Comparison of ENCODE assay signal across 8 mouse cellular contexts in the genomic region with DNA sequence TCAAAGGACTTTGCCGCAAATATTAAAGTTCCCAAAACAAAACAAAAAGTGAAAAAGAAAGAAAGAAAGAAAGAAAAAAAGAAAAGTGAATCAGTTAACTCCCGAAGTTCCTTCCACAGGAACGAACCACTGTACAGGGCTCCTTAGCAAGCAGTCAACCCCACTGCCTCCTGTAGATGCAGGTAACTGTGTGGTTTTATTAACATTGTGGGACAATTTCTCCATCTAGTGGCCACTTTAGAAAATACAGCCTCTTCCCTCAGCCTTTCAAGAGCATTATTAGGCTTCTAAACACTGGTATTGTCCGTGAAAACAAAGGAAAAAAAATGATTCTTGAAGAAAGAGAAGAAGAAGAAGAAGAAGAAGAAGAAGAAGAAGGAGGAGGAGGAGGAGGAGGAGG.
DNase-seq lines count a peak whose midpoint lies in the region; ATAC-seq and TF ChIP-seq lines count a peak whose summit lies in the region.

No protein-coding gene starts in this region.

- no peak overlapping the region for H3K27ac ChIP-seq in kidney, adult 2 months (ENCODE audit: insufficient read depth, low read depth, low read length)
- no peak overlapping the region for H3K27ac ChIP-seq in CH12.LX (ENCODE audit: insufficient read depth, low read depth)
- no peak overlapping the region for H3K27ac ChIP-seq in forebrain, embryonic 16.5 days (ENCODE audit: low read length)
- H3K27ac ChIP-seq in midbrain, embryonic 13.5 days, result no peak overlapping the region

- no peaks in the 10 kb centered on the region for H3K27me3 ChIP-seq in kidney, adult 2 months (replicated peaks; ENCODE audit: control insufficient read depth, insufficient read depth, low read length)
- H3K27me3 ChIP-seq in CH12.LX (replicated peaks), result peaks cover 35% of the 10 kb centered on the region
- H3K27me3 ChIP-seq in forebrain, embryonic 16.5 days (replicated peaks; ENCODE audit: control insufficient read depth, insufficient read depth, low read length), result no peaks in the 10 kb centered on the region
- H3K27me3 ChIP-seq in midbrain, embryonic 13.5 days, result no peaks in the 10 kb centered on the region

- no peaks in the 10 kb centered on the region for H3K36me3 ChIP-seq in kidney, adult 2 months (ENCODE audit: control insufficient read depth, insufficient read depth, low read length)
- no peaks in the 10 kb centered on the region for H3K36me3 ChIP-seq in CH12.LX (replicated peaks in 1 of 2; ENCODE audit: control insufficient read depth in 1 of 2, insufficient read depth in 1 of 2, low read length in 1 of 2)
- no peaks in the 10 kb centered on the region for H3K36me3 ChIP-seq in forebrain, embryonic 16.5 days (ENCODE audit: control insufficient read depth, insufficient read depth)
- no peaks in the 10 kb centered on the region for H3K36me3 ChIP-seq in midbrain, embryonic 13.5 days

- H3K4me1 ChIP-seq in kidney, adult 2 months (ENCODE audit: control insufficient read depth, insufficient read depth, low read length), result no peaks in the 10 kb centered on the region
- no peaks in the 10 kb centered on the region for H3K4me1 ChIP-seq in CH12.LX (ENCODE audit: control insufficient read depth in 1 of 2, insufficient read depth in 2 of 2)
- H3K4me1 ChIP-seq in forebrain, embryonic 16.5 days (replicated peaks; ENCODE audit: control insufficient read depth, insufficient read depth, low read length), result no peaks in the 10 kb centered on the region
- H3K4me1 ChIP-seq in midbrain, embryonic 13.5 days (replicated peaks), result no peaks in the 10 kb centered on the region

- no peak overlapping the region for H3K4me2 ChIP-seq in CH12.LX (ENCODE audit: insufficient read depth, low read depth, poor library complexity, severe bottlenecking)
- H3K4me2 ChIP-seq in forebrain, embryonic 16.5 days (ENCODE audit: low read length), result no peak overlapping the region
- no peak overlapping the region for H3K4me2 ChIP-seq in midbrain, embryonic 13.5 days (replicated peaks)

- H3K9me3 ChIP-seq in CH12.LX (replicated peaks; ENCODE audit: low read length), result no peaks in the 10 kb centered on the region
- H3K9me3 ChIP-seq in forebrain, embryonic 16.5 days (ENCODE audit: control insufficient read depth, low read length), result no peaks in the 10 kb centered on the region
- H3K9me3 ChIP-seq in midbrain, embryonic 13.5 days, result no peaks in the 10 kb centered on the region

- peak; percentile 90 for TF ChIP-seq RAD21 in CH12.LX (IDR thresholded peaks at IDR 0.05; ENCODE audit: low read depth, low read length)

- peak; percentile 37 for TF ChIP-seq CTCF in kidney, adult 2 months (conservative IDR thresholded peaks at IDR 0.05; ENCODE audit: insufficient read depth, insufficient read length, low read depth, low read length)
- TF ChIP-seq CTCF in CH12.LX (conservative IDR thresholded peaks at IDR 0.05 in 1 of 2, IDR thresholded peaks at IDR 0.05 in 1 of 2; ENCODE audit: low read depth in 2 of 2, low read length in 2 of 2), result peak; percentile 57 to 78

- H3K9ac ChIP-seq in CH12.LX (ENCODE audit: insufficient read depth, low read depth), result no peak overlapping the region
- H3K9ac ChIP-seq in forebrain, embryonic 16.5 days (replicated peaks; ENCODE audit: low read depth, low read length), result no peak overlapping the region
- H3K9ac ChIP-seq in midbrain, embryonic 13.5 days (replicated peaks), result no peak overlapping the region

- TF ChIP-seq POLR2A in kidney, adult 2 months (IDR thresholded peaks at IDR 0.05; ENCODE audit: low read depth, low read length), result no peak
- TF ChIP-seq POLR2A in CH12.LX (IDR thresholded peaks at IDR 0.05; ENCODE audit: low read depth, low read length), result no peak

- in situ Hi-C loops in CH12.LX (cut with MboI; ENCODE audit: low pct_ligation_motif_present, low pct_unique_long_range_greater_than_20kb, low sequenced_read_pairs), result loop anchor here (25.0 kb wide), 1 partner anchor 1770 kb away; no protein-coding TSS in a partner anchor

- no peaks in the 10 kb centered on the region for H3K79me2 ChIP-seq in CH12.LX (replicated peaks; ENCODE audit: control insufficient read depth, extremely low read depth, insufficient read depth, poor library complexity, severe bottlenecking)

- WGBS in kidney, adult 2 months, result 27% methylated on average over 4 of the region's 4 CpGs
- 34% methylated on average over 4 of the region's 4 CpGs for WGBS in forebrain, embryonic 16.5 days
- 45% methylated on average over 4 of the region's 4 CpGs for WGBS in midbrain, embryonic 13.5 days

- ATAC-seq in forebrain, embryonic 16.5 days, result peak; percentile 77
- peak; percentile 72 for ATAC-seq in midbrain, embryonic 13.5 days

- peak; percentile 41 for DNase-seq in kidney, adult 2 months
- no peak for DNase-seq in kidney, adult 18-20 months
- DNase-seq in CH12.LX (ENCODE audit: extremely low read depth), result peak; percentile 54
- DNase-seq in WW6 (ENCODE audit: low read depth, low spot score), result peak; percentile 5
- DNase-seq in urinary bladder, adult 2 months (ENCODE audit: low spot score), result no peak
- DNase-seq in frontal cortex, postnatal 25 days (ENCODE audit: low spot score in 2 of 2), result no peak

- TF ChIP-seq EP300 in CH12.LX (IDR thresholded peaks at IDR 0.05; ENCODE audit: low read length), result no peak

- H3K4me3 ChIP-seq in kidney, adult 2 months (ENCODE audit: insufficient read depth, low read depth, low read length), result no peak overlapping the region
- H3K4me3 ChIP-seq in CH12.LX (replicated peaks in 1 of 3; ENCODE audit: low read depth in 2 of 3, low read length in 2 of 3, poor library complexity in 1 of 3), result no peak overlapping the region
- H3K4me3 ChIP-seq in forebrain, embryonic 16.5 days (replicated peaks; ENCODE audit: low read length), result no peak overlapping the region
- no peak overlapping the region for H3K4me3 ChIP-seq in midbrain, embryonic 13.5 days (replicated peaks)

- dilution Hi-C loops in CH12.LX (cut with MboI; ENCODE audit: extremely low pct_ligation_motif_present, extremely low pct_unique_long_range_greater_than_20kb, low sequenced_read_pairs), result no loop called here

TF ChIP-seq in CH12.LX, 34 proteins besides CTCF, POLR2A, EP300 and RAD21:
- peak; percentile 74 for TF ChIP-seq SMC3 (IDR thresholded peaks at IDR 0.05; ENCODE audit: low read depth, low read length)
- TF ChIP-seq MEF2A (IDR thresholded peaks at IDR 0.05; ENCODE audit: borderline replicate concordance, low read depth, low read length), result no peak

Comparison
In these comparisons a context has a peak if more than half of its experiments do, and no peak if none do; other contexts are left out.
1. DNase-seq: peak in kidney, adult 2 months (single experiment), CH12.LX (single experiment) and WW6 (single experiment); none in kidney, adult 18-20 months (single experiment), urinary bladder, adult 2 months (single experiment) and frontal cortex, postnatal 25 days (0 of 2).